Mouse (Mus musculus): ENCODE data around the gene Spocd1.

The Spocd1 gene

GRCm38 (mm10) chr4:129918901-129919300 is 10.1 kb upstream of the Spocd1 start:
- no peak for DNase-seq (ENCODE audit: low spot score)

- DNase-seq (ENCODE audit: low spot score) = no peak
Observed at GRCm38 (mm10) chr4:129920542-129921313, 8.3 kb upstream of the Spocd1 start.

GRCm38 (mm10) chr4:129921314-129921587 is 7.8 kb upstream of the Spocd1 start:
- no peak for DNase-seq (ENCODE audit: low spot score)

GRCm38 (mm10) chr4:129924143-129924542 is 4.9 kb upstream of the Spocd1 start:
- no peak for DNase-seq (ENCODE audit: low spot score)

- DNase-seq (ENCODE audit: low spot score) = no peak
Observed at GRCm38 (mm10) chr4:129924694-129925093, 4.4 kb upstream of the Spocd1 start.

- DNase-seq (ENCODE audit: low spot score) = no peak
Observed at GRCm38 (mm10) chr4:129926544-129926943, 2.5 kb upstream of the Spocd1 start.

- no peak for DNase-seq (ENCODE audit: low spot score)
Observed at GRCm38 (mm10) chr4:129927091-129927490, 2.0 kb upstream of the Spocd1 start.

GRCm38 (mm10) chr4:129928124-129928751 is 811 bp upstream of the Spocd1 start:
- peak; percentile 83 for DNase-seq (ENCODE audit: low spot score)

GRCm38 (mm10) chr4:129933696-129934095 is 4.6 kb downstream of the Spocd1 start:
- DNase-seq (ENCODE audit: low spot score) = no peak

GRCm38 (mm10) chr4:129934177-129934855 is 5.3 kb downstream of the Spocd1 start:
- peak; percentile 23 for DNase-seq (ENCODE audit: low spot score)

GRCm38 (mm10) chr4:129951359-129951821 is 22.3 kb downstream of the Spocd1 start:
- DNase-seq (ENCODE audit: low spot score) = no peak

GRCm38 (mm10) chr4:129952241-129952810 is 23.3 kb downstream of the Spocd1 start:
- DNase-seq (ENCODE audit: low spot score) = no peak

- DNase-seq (ENCODE audit: low spot score) = no peak
Observed at GRCm38 (mm10) chr4:129954527-129954926, 25.5 kb downstream of the Spocd1 start.

GRCm38 (mm10) chr4:129960180-129960944 is 31.3 kb downstream of the Spocd1 start:
- peak; percentile 92 for DNase-seq (ENCODE audit: low spot score)

- DNase-seq (ENCODE audit: low spot score) = no peak
Observed at GRCm38 (mm10) chr4:129965294-129965693, 36.2 kb downstream of the Spocd1 start.

GRCm38 (mm10) chr4:129966201-129966600 is 37.2 kb downstream of the Spocd1 start:
- DNase-seq (ENCODE audit: low spot score) = no peak

GRCm38 (mm10) chr4:129967024-129968014 is 38.3 kb downstream of the Spocd1 start:
- DNase-seq (ENCODE audit: low spot score) = peak; percentile 70

- no peak for DNase-seq (ENCODE audit: low spot score)
Observed at GRCm38 (mm10) chr4:129970168-129970567, 41.1 kb downstream of the Spocd1 start.

GRCm38 (mm10) chr4:129970861-129971260 is 41.8 kb downstream of the Spocd1 start:
- DNase-seq (ENCODE audit: low spot score) = no peak

- DNase-seq (ENCODE audit: low spot score) = no peak
Observed at GRCm38 (mm10) chr4:129971989-129972388, 42.9 kb downstream of the Spocd1 start.

- no peak for DNase-seq (ENCODE audit: low spot score)
Observed at GRCm38 (mm10) chr4:129974285-129974684, 45.2 kb downstream of the Spocd1 start.
